Mouse (Mus musculus): ENCODE data around the gene Btbd3.

The Btbd3 gene

GRCm38 (mm10) chr2:138256411-138256810 is at the start of gene Btbd3:
Gene Btbd3, plus strand, starts transcription at chr2:138256565.
- DNase-seq = peak; percentile 100

GRCm38 (mm10) chr2:138215561-138215960 is 40.8 kb upstream of the Btbd3 start:
- peak; percentile 99 for DNase-seq

GRCm38 (mm10) chr2:138220269-138220668 is 36.1 kb upstream of the Btbd3 start:
- no peak for DNase-seq

- no peak for DNase-seq
Measured at GRCm38 (mm10) chr2:138232247-138232646, 24.1 kb upstream of the Btbd3 start.

GRCm38 (mm10) chr2:138236149-138236548 is 20.2 kb upstream of the Btbd3 start:
- no peak for DNase-seq

- DNase-seq = no peak
Measured at GRCm38 (mm10) chr2:138242452-138242851, 13.9 kb upstream of the Btbd3 start.

- DNase-seq = peak; percentile 97
Measured at GRCm38 (mm10) chr2:138245631-138246289, 10.6 kb upstream of the Btbd3 start.

GRCm38 (mm10) chr2:138247986-138248385 is 8.4 kb upstream of the Btbd3 start:
- no peak for DNase-seq

- peak; percentile 97 for DNase-seq
Measured at GRCm38 (mm10) chr2:138256851-138257471, 596 bp downstream of the Btbd3 start.

- peak; percentile 95 for DNase-seq
Measured at GRCm38 (mm10) chr2:138257692-138258315, 1.4 kb downstream of the Btbd3 start.

- no peak for DNase-seq
Measured at GRCm38 (mm10) chr2:138261140-138261539, 4.8 kb downstream of the Btbd3 start.

- no peak for DNase-seq
Measured at GRCm38 (mm10) chr2:138262885-138263284, 6.5 kb downstream of the Btbd3 start.

GRCm38 (mm10) chr2:138265356-138266005 is 9.1 kb downstream of the Btbd3 start:
- DNase-seq = peak; percentile 94

GRCm38 (mm10) chr2:138266679-138267078 is 10.3 kb downstream of the Btbd3 start:
- no peak for DNase-seq

GRCm38 (mm10) chr2:138267852-138268513 is 11.6 kb downstream of the Btbd3 start:
- no peak for DNase-seq

- DNase-seq = no peak
Measured at GRCm38 (mm10) chr2:138269330-138269729, 13.0 kb downstream of the Btbd3 start.

- no peak for DNase-seq
Measured at GRCm38 (mm10) chr2:138273404-138274073, 17.2 kb downstream of the Btbd3 start.

GRCm38 (mm10) chr2:138274086-138274485 is 17.7 kb downstream of the Btbd3 start:
- no peak for DNase-seq

- DNase-seq = peak; percentile 98
Measured at GRCm38 (mm10) chr2:138277842-138278691, 21.7 kb downstream of the Btbd3 start.

- peak; percentile 95 for DNase-seq
Measured at GRCm38 (mm10) chr2:138278853-138279640, 22.7 kb downstream of the Btbd3 start.

GRCm38 (mm10) chr2:138279641-138280040 is 23.3 kb downstream of the Btbd3 start:
- peak; percentile 93 for DNase-seq
